Mouse (Mus musculus) embryonic facial prominence, embryonic 15.5 days (tissue): ENCODE data around the gene Krtap4-7. TPM values are rescaled to one million over a fixed set of nuclear protein-coding genes. Genes with fewer than 3 reads are reported as not detected.
"Not testable (repeated sequence)": the region's sequence is repeated elsewhere in the genome, so short reads cannot be mapped to it uniquely, and the experiment has no call there.

Source experiments
- ATAC-seq: fragments of 200-750 bp; cut with Nextera tagmentation; 2 replicates; pipeline ENCODE4 v1.8.0; 2017; ENCODE audit warnings: low read depth, moderate TSS enrichment; ENCODE audit not compliant: insufficient number of reproducible peaks, low FRiP score, low TSS enrichment
- H3K27ac ChIP-seq: fragments of 300-500 bp; sonication (generic); replicated peaks from 2 replicates; pipeline ENCODE4 v1.5.1; 2015; ENCODE audit warnings: mild to moderate bottlenecking, inconsistent platforms
- H3K27me3 ChIP-seq: fragments of 300-500 bp; sonication (generic); 2 replicates; pipeline ENCODE4 v1.6.1; 2015; ENCODE audit warnings: inconsistent platforms
- H3K36me3 ChIP-seq: fragments of 300-500 bp; sonication (generic); 2 replicates; pipeline ENCODE4 v1.6.1; 2015; ENCODE audit warnings: mild to moderate bottlenecking, inconsistent platforms
- H3K4me1 ChIP-seq: fragments of 300-500 bp; sonication (generic); 2 replicates; pipeline ENCODE4 v1.6.1; 2015; ENCODE audit warnings: inconsistent platforms
- H3K4me2 ChIP-seq: fragments of 300-500 bp; sonication (generic); replicated peaks from 2 replicates; pipeline ENCODE4 v1.6.1; 2015; ENCODE audit warnings: mild to moderate bottlenecking, inconsistent platforms
- H3K4me3 ChIP-seq: fragments of 300-500 bp; sonication (generic); replicated peaks from 2 replicates; pipeline ENCODE4 v1.5.1; 2015; ENCODE audit warnings: mild to moderate bottlenecking, inconsistent platforms
- H3K9ac ChIP-seq: fragments of 300-500 bp; sonication (generic); 2 replicates; pipeline ENCODE4 v1.6.1; 2015; ENCODE audit warnings: inconsistent platforms
- H3K9me3 ChIP-seq: fragments of 300-500 bp; sonication (generic); replicated peaks from 2 replicates; pipeline ENCODE4 v1.6.1; 2016; ENCODE audit warnings: inconsistent platforms
- WGBS: fragments of 180-500 bp; shearing (Covaris S2); methylation state at CpG from one replicate; pipeline ENCODE4 v1.1.7; 2015; 5-methylcytosine and 5-hydroxymethylcytosine counted together
- polyA plus RNA-seq: library from polyadenylated mRNA; unstranded; fragments of >200 nt; fragmentation: Nextera tagmentation; extraction: Ambion mirVana; gene quantifications from 2 replicates; pipeline ENCODE4 v1.2.1, GENCODE M21; 2015

Gene Krtap4-7
- polyA plus RNA-seq, 1 experiment from 2014 or later = 2.0 TPM

- not testable (repeated sequence) for H3K36me3 ChIP-seq, H3K27me3 ChIP-seq, H3K9me3 ChIP-seq, ATAC-seq, H3K27ac ChIP-seq, H3K4me2 ChIP-seq, H3K4me3 ChIP-seq, H3K9ac ChIP-seq, H3K4me1 ChIP-seq
- 77% methylated on average over 6 of the region's 6 CpGs for WGBS
Measured at GRCm38 (mm10) chr11:99597742-99598141, 46.1 kb downstream of the Krtap4-7 start, which contains the start of gene Krtap9-3. TSS of gene Krtap9-3 (minus strand) at chr11:99598105.

Other genes with a start within 250 kb of the Krtap4-7 start
- 0.24 and 0.88 TPM in 2 replicates for gene Krt12, start 221.8 kb downstream of the Krtap4-7 start, polyA plus RNA-seq
- gene Krt20, start 205.9 kb downstream of the Krtap4-7 start, polyA plus RNA-seq = 0.55 and 0.58 TPM in 2 replicates
- gene Krt23, start 151.0 kb downstream of the Krtap4-7 start, polyA plus RNA-seq = 37.0 and 46.2 TPM in 2 replicates
- gene Krt39, start 122.8 kb downstream of the Krtap4-7 start, polyA plus RNA-seq = 0.16 and 0.35 TPM in 2 replicates
- gene Krt40, start 100.9 kb downstream of the Krtap4-7 start, polyA plus RNA-seq = 0.81 and 1.5 TPM in 2 replicates
- gene Krtap3-3, start 93.2 kb downstream of the Krtap4-7 start, polyA plus RNA-seq = 9.5 and 12.3 TPM in 2 replicates
- 2.8 and 2.9 TPM in 2 replicates for gene Krtap3-2, start 87.2 kb downstream of the Krtap4-7 start, polyA plus RNA-seq
- 1.2 TPM in 1 of 2 replicates, not detected in the other for gene Gm11939, start 84.6 kb downstream of the Krtap4-7 start, polyA plus RNA-seq
- gene Krtap3-1, start 77.5 kb downstream of the Krtap4-7 start, polyA plus RNA-seq = 5.7 and 13.1 TPM in 2 replicates
- gene Krtap1-5, start 63.1 kb downstream of the Krtap4-7 start, polyA plus RNA-seq = 3.7 and 5.9 TPM in 2 replicates
- gene Krtap1-4, start 60.4 kb downstream of the Krtap4-7 start, polyA plus RNA-seq = 2.0 and 2.2 TPM in 2 replicates
- 1.5 and 2.0 TPM in 2 replicates for gene Krtap1-3, start 52.8 kb downstream of the Krtap4-7 start, polyA plus RNA-seq
- gene Krtap9-3, start 46.0 kb downstream of the Krtap4-7 start, polyA plus RNA-seq = 2.8 and 5.7 TPM in 2 replicates
- gene Gm11938, start 40.8 kb downstream of the Krtap4-7 start, polyA plus RNA-seq = 4.5 and 7.3 TPM in 2 replicates
- 4.7 and 7.0 TPM in 2 replicates for gene Gm11937, start 33.9 kb downstream of the Krtap4-7 start, polyA plus RNA-seq
- 2.0 and 4.2 TPM in 2 replicates for gene Krtap2-4, start 29.2 kb downstream of the Krtap4-7 start, polyA plus RNA-seq
- gene Gm11562, start 23.7 kb downstream of the Krtap4-7 start, polyA plus RNA-seq = 3.9 and 5.1 TPM in 2 replicates
- gene Krtap4-1, start 15.9 kb downstream of the Krtap4-7 start, polyA plus RNA-seq = 1.7 and 2.2 TPM in 2 replicates
- 1.6 and 3.2 TPM in 2 replicates for gene Krtap4-2, start 9.0 kb downstream of the Krtap4-7 start, polyA plus RNA-seq
- 1.2 and 1.8 TPM in 2 replicates for gene Gm11555, start 6.1 kb upstream of the Krtap4-7 start, polyA plus RNA-seq
- gene Gm11563, start 14.9 kb upstream of the Krtap4-7 start, polyA plus RNA-seq = 0.77 and 1.0 TPM in 2 replicates
- 1.1 and 1.3 TPM in 2 replicates for gene Krtap4-6, start 21.9 kb upstream of the Krtap4-7 start, polyA plus RNA-seq
- gene Gm14190, start 46.7 kb upstream of the Krtap4-7 start, polyA plus RNA-seq = not detected in 2 replicates
- not detected in 2 replicates for gene Gm14180, start 90.2 kb upstream of the Krtap4-7 start, polyA plus RNA-seq
- 1.0 and 1.9 TPM in 2 replicates for gene Gm11595, start 128.8 kb upstream of the Krtap4-7 start, polyA plus RNA-seq
- 0.98 and 0.99 TPM in 2 replicates for gene Krtap4-8, start 136.6 kb upstream of the Krtap4-7 start, polyA plus RNA-seq
- 1.00 and 1.1 TPM in 2 replicates for gene Krtap4-9, start 141.1 kb upstream of the Krtap4-7 start, polyA plus RNA-seq
- 0.15 and 0.51 TPM in 2 replicates for gene Gm11596, start 149.4 kb upstream of the Krtap4-7 start, polyA plus RNA-seq
- not detected in 2 replicates for gene Gm11569, start 154.8 kb upstream of the Krtap4-7 start, polyA plus RNA-seq
- gene Gm11554, start 160.4 kb upstream of the Krtap4-7 start, polyA plus RNA-seq = 0.33 TPM in 1 of 2 replicates, not detected in the other
- 0.45 and 0.50 TPM in 2 replicates for gene Krtap4-13, start 165.8 kb upstream of the Krtap4-7 start, polyA plus RNA-seq
- 0.53 and 0.61 TPM in 2 replicates for gene Gm11564, start 171.6 kb upstream of the Krtap4-7 start, polyA plus RNA-seq
- gene 2300003K06Rik, start 194.0 kb upstream of the Krtap4-7 start, polyA plus RNA-seq = not detected in 2 replicates
- 2.0 and 3.9 TPM in 2 replicates for gene Krtap4-16, start 207.5 kb upstream of the Krtap4-7 start, polyA plus RNA-seq
- 1.4 TPM in 2 replicates for gene Gm11568, start 213.8 kb upstream of the Krtap4-7 start, polyA plus RNA-seq
- 2.4 and 2.5 TPM in 2 replicates for gene Gm11559, start 220.4 kb upstream of the Krtap4-7 start, polyA plus RNA-seq
- 1.7 and 2.2 TPM in 2 replicates for gene Krtap9-1, start 229.3 kb upstream of the Krtap4-7 start, polyA plus RNA-seq
- gene Gm11567, start 235.1 kb upstream of the Krtap4-7 start, polyA plus RNA-seq = 1.5 and 1.7 TPM in 2 replicates